Mouse (Mus musculus) kidney, adult 2 months (tissue): Measurements from ENCODE around the gene Dmrtc2.

ENCODE experiments used
- CTCF ChIP-seq: fragments of 200-500 bp; conservative IDR thresholded peaks from 2 replicates; pipeline ENCODE4 v1.5.1; 2011; ENCODE audit warnings: low read depth, mild to moderate bottlenecking, control low read depth, low read length, moderate library complexity, mixed read lengths; ENCODE audit not compliant: insufficient read depth, insufficient read length
- POLR2A ChIP-seq: fragments of 200-500 bp; IDR thresholded peaks from one replicate; pipeline ENCODE4 v1.6.1; 2011; ENCODE audit warnings: low read depth, low read length, control low read depth

GRCm38 (mm10) chr7:24886308-24886633 lies 16.4 kb downstream of the Dmrtc2 start:
- TF ChIP-seq POLR2A (no peak), CTCF (no peak)
